Mouse (Mus musculus): ENCODE data around the gene Prss34.

GRCm38 (mm10) chr17:25290411-25290810 lies 7.8 kb upstream of the Prss34 start:
- no peak for TF ChIP-seq POLR2A (IDR thresholded peaks at IDR 0.05; ENCODE audit: borderline replicate concordance, control insufficient read depth, low read depth, low read length)
- TF ChIP-seq CTCF (IDR thresholded peaks at IDR 0.05; ENCODE audit: control insufficient read depth, insufficient read depth, low read length): no peak

Data from bone marrow, adult 2 months (tissue).